9 mouse cellular contexts compared by ENCODE assay signal in the genomic region with DNA sequence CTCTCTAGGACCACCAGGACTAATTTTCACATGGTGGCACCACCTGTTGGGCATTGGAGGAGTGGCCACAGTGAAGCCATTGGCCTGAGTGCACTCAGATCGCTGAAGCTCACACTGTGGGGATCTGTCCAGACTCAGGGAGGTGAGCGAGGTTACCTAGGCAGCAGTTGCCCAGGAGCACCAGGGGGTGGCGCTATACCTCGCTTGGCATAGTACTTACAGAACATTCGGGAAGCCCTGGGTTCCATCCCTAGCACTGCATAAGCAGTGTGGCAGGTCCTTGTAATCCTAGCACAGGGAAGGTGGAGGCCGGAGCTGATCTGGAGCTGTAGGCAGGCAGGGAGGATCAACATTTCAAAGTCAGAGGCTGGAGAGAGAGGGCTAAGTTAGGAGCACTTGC. TPM values are rescaled to one million over a fixed set of nuclear protein-coding genes. Genes with fewer than 3 reads are reported as not detected.
A peak's percentile ranks its signal among the peaks of the same experiment; 100 is the strongest.
DNase-seq lines count a peak whose midpoint lies in the region; ATAC-seq and TF ChIP-seq lines count a peak whose summit lies in the region.
"Had no signal": no experiment of that assay in that cellular context is flagged by ENCODE, and none has a peak within 500 bp of the region (broad histone marks: within the 10 kb centered on the region; RNA-seq: fewer than 3 reads in every experiment).

No protein-coding gene starts in this region.

- no peak for ATAC-seq in cerebellum, adult (ENCODE audit: insufficient number of reproducible peaks, low FRiP score, low TSS enrichment)
- ATAC-seq in embryonic facial prominence, embryonic 14.5 days (ENCODE audit: low read depth): no peak
- ATAC-seq in stomach, postnatal 0 days (ENCODE audit: low FRiP score, low TSS enrichment): no peak

- H3K9me3 ChIP-seq in embryonic facial prominence, embryonic 14.5 days (ENCODE audit: control insufficient read depth, low read length): no peaks in the 10 kb centered on the region
- no peaks in the 10 kb centered on the region for H3K9me3 ChIP-seq in stomach, postnatal 0 days (ENCODE audit: control insufficient read depth, low read length)
- H3K9me3 ChIP-seq: liver, embryonic 15.5 days had no signal

- WGBS in embryonic facial prominence, embryonic 14.5 days: 36% methylated on average over 6 of the region's 6 CpGs
- WGBS in stomach, postnatal 0 days: 31% methylated on average over 6 of the region's 6 CpGs

- H3K9ac ChIP-seq in embryonic facial prominence, embryonic 14.5 days (ENCODE audit: low read depth, low read length): no peak overlapping the region
- no peak overlapping the region for H3K9ac ChIP-seq in stomach, postnatal 0 days (ENCODE audit: low read length)
- H3K9ac ChIP-seq: liver, embryonic 15.5 days had no signal

- TF ChIP-seq EP300 in stomach, postnatal 0 days (optimal IDR thresholded peaks at IDR 0.05): no peak

- no peaks in the 10 kb centered on the region for H3K27me3 ChIP-seq in embryonic facial prominence, embryonic 14.5 days (replicated peaks; ENCODE audit: control insufficient read depth, insufficient read depth, low read length)
- no peaks in the 10 kb centered on the region for H3K27me3 ChIP-seq in stomach, postnatal 0 days (ENCODE audit: control insufficient read depth, insufficient read depth, low read length)
- H3K27me3 ChIP-seq: liver, embryonic 15.5 days had no signal

- no peak overlapping the region for H3K27ac ChIP-seq in embryonic facial prominence, embryonic 14.5 days (replicated peaks; ENCODE audit: low read depth, low read length)
- H3K27ac ChIP-seq in stomach, postnatal 0 days (replicated peaks): no peak overlapping the region
- H3K27ac ChIP-seq: liver, embryonic 15.5 days had no signal

- no peaks in the 10 kb centered on the region for H3K4me1 ChIP-seq in embryonic facial prominence, embryonic 14.5 days (ENCODE audit: control insufficient read depth, insufficient read depth, low read length)
- H3K4me1 ChIP-seq in stomach, postnatal 0 days (replicated peaks; ENCODE audit: control insufficient read depth, insufficient read depth): no peaks in the 10 kb centered on the region

- peak; percentile 25 to 46 for DNase-seq in cerebellum, postnatal 36 days
- peak; percentile 17 for DNase-seq in lung, postnatal 36 days
- DNase-seq in lung, adult 18-20 months: no peak
- peak; percentile 12 for DNase-seq in embryonic facial prominence, embryonic 14.5 days (ENCODE audit: low spot score)
- peak; percentile 45 for DNase-seq in stomach, postnatal 0 days (ENCODE audit: low spot score)
- DNase-seq in urinary bladder, adult 2 months (ENCODE audit: low spot score): no peak
- DNase-seq in left cerebral cortex, postnatal 36 days (ENCODE audit: low spot score in 2 of 2): no peak

- H3K4me3 ChIP-seq in embryonic facial prominence, embryonic 14.5 days (ENCODE audit: low read depth, low read length): no peak overlapping the region
- H3K4me3 ChIP-seq in stomach, postnatal 0 days (ENCODE audit: low read depth, low read length): no peak overlapping the region
- H3K4me3 ChIP-seq: liver, embryonic 15.5 days had no signal

- H3K36me3 ChIP-seq in embryonic facial prominence, embryonic 14.5 days (ENCODE audit: control insufficient read depth, insufficient read depth, low read length): no peaks in the 10 kb centered on the region
- H3K36me3 ChIP-seq in stomach, postnatal 0 days (ENCODE audit: control insufficient read depth, insufficient read depth, low read length): no peaks in the 10 kb centered on the region
- H3K36me3 ChIP-seq: liver, embryonic 15.5 days had no signal

- intact Hi-C loops in left cerebral cortex, postnatal 36 days (cut with DNase I): no loop called here

- peak; percentile 62 for TF ChIP-seq CTCF in stomach, postnatal 0 days (IDR thresholded peaks at IDR 0.05; ENCODE audit: low read depth)

- H3K4me2 ChIP-seq in embryonic facial prominence, embryonic 14.5 days (ENCODE audit: low read depth, low read length): no peak overlapping the region
- H3K4me2 ChIP-seq in stomach, postnatal 0 days (replicated peaks; ENCODE audit: low read depth): no peak overlapping the region
- H3K4me2 ChIP-seq: liver, embryonic 15.5 days had no signal

RNA-seq across cellular contexts. Expression of gene Prr13, which starts 2.8 kb away (rescaled TPM):
- 95.9 and 97.6 TPM in 2 replicates for polyA plus RNA-seq in embryonic facial prominence, embryonic 14.5 days (2014; fragmentation: Nextera tagmentation; extraction: Ambion mirVana)
- polyA plus RNA-seq in stomach, postnatal 0 days (2015; fragmentation: Nextera tagmentation; extraction: Ambion mirVana): 339 and 365 TPM in 2 replicates
- polyA plus RNA-seq in urinary bladder, adult 2 months (2012; rRNA removed): 145 and 166 TPM in 2 replicates
- total RNA-seq in left cerebral cortex, postnatal 36 days (2021): 10 to 100 TPM; 41.4 to 43.2 TPM

RNA-seq across cellular contexts. Expression of gene Amhr2, which starts 10.8 kb away (rescaled TPM):
- polyA plus RNA-seq in embryonic facial prominence, embryonic 14.5 days (2014; fragmentation: Nextera tagmentation; extraction: Ambion mirVana): 0.26 and 0.96 TPM in 2 replicates
- polyA plus RNA-seq in stomach, postnatal 0 days (2015; fragmentation: Nextera tagmentation; extraction: Ambion mirVana): 0.42 and 0.80 TPM in 2 replicates
- polyA plus RNA-seq in urinary bladder, adult 2 months (2012; rRNA removed): 0.53 and 0.62 TPM in 2 replicates
- total RNA-seq in left cerebral cortex, postnatal 36 days (2021): 1 to 10 TPM in 1 of 2 experiments, under 1 TPM in 1; 0.99 to 2.3 TPM

RNA-seq across cellular contexts. Expression of gene Pcbp2, which starts 14.3 kb away (rescaled TPM):
- polyA plus RNA-seq in embryonic facial prominence, embryonic 14.5 days (2014; fragmentation: Nextera tagmentation; extraction: Ambion mirVana): 276 and 279 TPM in 2 replicates
- 90.7 and 96.2 TPM in 2 replicates for polyA plus RNA-seq in stomach, postnatal 0 days (2015; fragmentation: Nextera tagmentation; extraction: Ambion mirVana)
- polyA plus RNA-seq in urinary bladder, adult 2 months (2012; rRNA removed): 328 and 432 TPM in 2 replicates
- total RNA-seq in left cerebral cortex, postnatal 36 days (2021): 100 to 1,000 TPM; 467 to 505 TPM

RNA-seq across cellular contexts. Expression of gene Gm10337, which starts 47.5 kb away (rescaled TPM):
- 3.2 and 5.2 TPM in 2 replicates for polyA plus RNA-seq in embryonic facial prominence, embryonic 14.5 days (2014; fragmentation: Nextera tagmentation; extraction: Ambion mirVana)
- not detected in 2 replicates for polyA plus RNA-seq in stomach, postnatal 0 days (2015; fragmentation: Nextera tagmentation; extraction: Ambion mirVana)
- not detected in 2 replicates for polyA plus RNA-seq in urinary bladder, adult 2 months (2012; rRNA removed)
- total RNA-seq in left cerebral cortex, postnatal 36 days (2021): not detected
- polyA plus RNA-seq: liver, embryonic 15.5 days had no signal

RNA-seq across cellular contexts. Expression of gene Sp1, which starts 50.0 kb away (rescaled TPM):
- polyA plus RNA-seq in embryonic facial prominence, embryonic 14.5 days (2014; fragmentation: Nextera tagmentation; extraction: Ambion mirVana): 15.5 and 16.5 TPM in 2 replicates
- 4.4 and 4.7 TPM in 2 replicates for polyA plus RNA-seq in stomach, postnatal 0 days (2015; fragmentation: Nextera tagmentation; extraction: Ambion mirVana)
- polyA plus RNA-seq in urinary bladder, adult 2 months (2012; rRNA removed): 19.1 and 24.2 TPM in 2 replicates
- total RNA-seq in left cerebral cortex, postnatal 36 days (2021): 10 to 100 TPM; 22.0 to 30.3 TPM

Comparison
In these comparisons a context has a peak if more than half of its experiments do, and no peak if none do; other contexts are left out.
1. DNase-seq: peak in cerebellum, postnatal 36 days (2 of 2), lung, postnatal 36 days (single experiment), embryonic facial prominence, embryonic 14.5 days (single experiment) and stomach, postnatal 0 days (single experiment); none in lung, adult 18-20 months (0 of 2), urinary bladder, adult 2 months (single experiment) and left cerebral cortex, postnatal 36 days (0 of 2).